Mouse (Mus musculus) erythroblast, embryonic 14.5 days (primary cell): ENCODE measurements around the gene Slc25a39. TPM values are rescaled to one million over a fixed set of nuclear protein-coding genes. Genes with fewer than 3 reads are reported as not detected.
"Not testable (repeated sequence)": the region's sequence is repeated elsewhere in the genome, so short reads cannot be mapped to it uniquely, and the experiment has no call there.

Experiments used
- H3K27me3 ChIP-seq: 2 replicates; pipeline ENCODE4 v1.6.1; 2012; ENCODE audit warnings: inconsistent platforms; ENCODE audit not compliant: control insufficient read depth
- H3K36me3 ChIP-seq: 2 replicates; pipeline ENCODE4 v1.6.1; 2012; ENCODE audit warnings: mild to moderate bottlenecking, inconsistent platforms; ENCODE audit not compliant: control insufficient read depth
- H3K4me1 ChIP-seq: 2 replicates; pipeline ENCODE4 v1.6.1; 2012; ENCODE audit warnings: inconsistent platforms; ENCODE audit not compliant: control insufficient read depth
- H3K4me3 ChIP-seq: replicated peaks from 2 replicates; pipeline ENCODE3; 2012; ENCODE audit warnings: moderate library complexity, mild to moderate bottlenecking, inconsistent platforms
- H3K9me3 ChIP-seq: 2 replicates; pipeline ENCODE4 v1.6.1; 2012; ENCODE audit warnings: low read length, inconsistent platforms, mixed read lengths; ENCODE audit not compliant: control insufficient read depth
- GATA1 ChIP-seq: IDR thresholded peaks from 2 replicates; pipeline ENCODE4 v1.6.1; 2012; ENCODE audit warnings: low read length, inconsistent platforms, mixed read lengths
- TAL1 ChIP-seq: IDR thresholded peaks from 3 replicates; pipeline ENCODE4 v1.6.1; 2012; ENCODE audit warnings: low read length, inconsistent platforms, mixed read lengths
- polyA plus RNA-seq: library from polyadenylated mRNA; stranded (reverse); fragments of >175 nt; gene quantifications from 2 replicates; pipeline ENCODE4 v1.2.3, GENCODE M21; 2012

Gene Slc25a39
- polyA plus RNA-seq, 1 experiment, result 579 TPM

GRCm38 (mm10) chr11:102373646-102374045 lies 34.1 kb downstream of the Slc25a39 start:
- H3K27me3 ChIP-seq, result peaks cover 10% of the 10 kb centered on the region
- H3K4me1 ChIP-seq, result peaks cover 95% of the 10 kb centered on the region
- H3K4me3 ChIP-seq, result peak overlapping the region; percentile 67
- TF ChIP-seq TAL1 (no peak), GATA1 (no peak)
- H3K9me3 ChIP-seq, result peaks cover 10% of the 10 kb centered on the region
- H3K36me3 ChIP-seq, result peaks cover 55% of the 10 kb centered on the region

GRCm38 (mm10) chr11:102372936-102373335 lies 34.8 kb downstream of the Slc25a39 start:
- peaks cover 6% of the 10 kb centered on the region; the same call in 1 of the 2 replicates for H3K9me3 ChIP-seq
- peaks cover 10% of the 10 kb centered on the region for H3K27me3 ChIP-seq
- peak overlapping the region; percentile 67 for H3K4me3 ChIP-seq
- no peak for TF ChIP-seq GATA1
- TF ChIP-seq TAL1, result no peak
- H3K36me3 ChIP-seq, result peaks cover 54% of the 10 kb centered on the region
- peaks cover 97% of the 10 kb centered on the region for H3K4me1 ChIP-seq

GRCm38 (mm10) chr11:102371926-102372685 lies 35.6 kb downstream of the Slc25a39 start:
- peak overlapping the region; percentile 67 for H3K4me3 ChIP-seq
- peaks cover 97% of the 10 kb centered on the region for H3K4me1 ChIP-seq
- peaks cover 10% of the 10 kb centered on the region for H3K27me3 ChIP-seq
- H3K9me3 ChIP-seq, result no peaks in the 10 kb centered on the region
- TF ChIP-seq GATA1, result no peak
- peaks cover 49% of the 10 kb centered on the region for H3K36me3 ChIP-seq

- Histone ChIP-seq H3K27me3 (peaks cover 10% of the 10 kb centered on the region), H3K4me1 (peaks cover 96% of the 10 kb centered on the region), H3K9me3 (no peaks in the 10 kb centered on the region), H3K4me3 (no peak overlapping the region), H3K36me3 (peaks cover 52% of the 10 kb centered on the region)
- TF ChIP-seq TAL1 (no peak), GATA1 (no peak)
These were observed 37.5 kb downstream of the Slc25a39 start for GRCm38 (mm10) chr11:102370285-102370684.

DNA sequence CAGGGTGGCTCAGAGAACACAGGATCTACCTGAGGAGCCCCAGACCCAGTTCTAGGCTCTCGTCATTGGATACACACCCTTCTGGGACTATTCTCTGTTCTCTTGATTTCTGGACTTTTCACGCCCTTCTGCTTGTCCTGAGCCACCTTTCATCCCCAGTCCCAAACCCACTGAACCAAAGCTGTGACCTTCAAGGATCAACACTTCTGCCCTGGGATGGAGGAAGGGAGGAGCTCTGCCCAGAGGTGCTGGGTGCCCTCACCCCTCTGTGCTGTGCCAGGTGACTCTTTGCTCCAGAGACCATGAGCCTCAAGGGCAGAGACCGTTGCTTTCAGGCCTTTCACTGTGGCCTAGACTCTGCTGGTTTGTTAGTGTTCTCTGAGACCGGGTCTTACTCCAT lies 38.5 kb downstream of the Slc25a39 start:
- peaks cover 87% of the 10 kb centered on the region for H3K4me1 ChIP-seq
- peak overlapping the region; percentile 3 for H3K4me3 ChIP-seq
- no peak for TF ChIP-seq GATA1
- TF ChIP-seq TAL1, result no peak
- H3K9me3 ChIP-seq, result no peaks in the 10 kb centered on the region
- peaks cover 10% of the 10 kb centered on the region for H3K27me3 ChIP-seq
- peaks cover 58% of the 10 kb centered on the region for H3K36me3 ChIP-seq

DNA sequence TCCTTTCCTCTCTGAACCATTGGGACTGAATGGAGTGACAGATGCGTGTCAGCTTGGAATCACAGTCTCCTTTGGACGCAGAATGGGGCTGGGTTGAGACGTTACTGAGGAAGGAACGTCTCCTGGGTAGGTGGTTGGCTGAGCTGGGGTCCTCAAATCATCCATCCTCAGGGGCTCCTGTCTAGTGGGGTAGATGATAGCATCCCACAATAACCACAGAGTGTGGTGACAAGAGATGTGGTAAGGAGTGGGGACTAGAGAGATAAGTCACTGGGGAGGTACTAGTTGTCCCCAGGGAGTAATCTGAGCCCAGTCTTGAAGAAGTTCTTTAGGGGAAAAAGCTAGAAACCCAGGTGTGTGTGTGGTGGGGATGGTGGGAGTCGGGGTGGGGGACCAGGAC lies 39.4 kb downstream of the Slc25a39 start:
- Histone ChIP-seq H3K4me1 (peaks cover 78% of the 10 kb centered on the region), H3K9me3 (no peaks in the 10 kb centered on the region), H3K27me3 (peaks cover 10% of the 10 kb centered on the region), H3K36me3 (peaks cover 61% of the 10 kb centered on the region), H3K4me3 (peak overlapping the region; percentile 34)
- TF ChIP-seq GATA1, result no peak
- no peak for TF ChIP-seq TAL1

- H3K9me3 ChIP-seq, result no peaks in the 10 kb centered on the region
- peaks cover 9% of the 10 kb centered on the region for H3K27me3 ChIP-seq
- no peak for TF ChIP-seq GATA1
- no peak for TF ChIP-seq TAL1
- peaks cover 74% of the 10 kb centered on the region for H3K4me1 ChIP-seq
- H3K4me3 ChIP-seq, result peak overlapping the region; percentile 14
- H3K36me3 ChIP-seq, result peaks cover 63% of the 10 kb centered on the region
These were observed 40.1 kb downstream of the Slc25a39 start for GRCm38 (mm10) chr11:102367504-102368280.

GRCm38 (mm10) chr11:102366103-102366502 lies 41.6 kb downstream of the Slc25a39 start, which contains the start of gene Slc4a1:
Gene Slc4a1, minus strand, starts transcription at chr11:102366203.
- Histone ChIP-seq H3K36me3 (peaks cover 70% of the 10 kb centered on the region), H3K4me3 (peak within 1 kb of the TSS; percentile 75), H3K4me1 (peaks cover 76% of the 10 kb centered on the region), H3K27me3 (peaks cover 16% of the 10 kb centered on the region)
- not testable (repeated sequence) for H3K9me3 ChIP-seq

- H3K27me3 ChIP-seq, result peaks cover 15% of the 10 kb centered on the region
- peak overlapping the region; percentile 75 for H3K4me3 ChIP-seq
- TF ChIP-seq GATA1 (no peak), TAL1 (no peak)
- H3K36me3 ChIP-seq, result peaks cover 70% of the 10 kb centered on the region
- peaks cover 3% of the 10 kb centered on the region; the same call in 1 of the 2 replicates for H3K9me3 ChIP-seq
- H3K4me1 ChIP-seq, result peaks cover 76% of the 10 kb centered on the region
These were observed 42.0 kb downstream of the Slc25a39 start for GRCm38 (mm10) chr11:102365699-102366098.
